Mouse (Mus musculus) gonadal fat pad, adult 2 months (tissue): ENCODE measurements around the gene Gstm5. TPM values are rescaled to one million over a fixed set of nuclear protein-coding genes. Genes with fewer than 3 reads are reported as not detected.
A peak's percentile ranks its signal among the peaks of the same experiment; 100 is the strongest.

Experiments
- DNase-seq: peaks from one replicate; pipeline ENCODE4 v3.0.0-alpha.2; 2012; ENCODE audit warnings: low read depth
- polyA plus RNA-seq: library from polyadenylated mRNA; depleted of rRNA; stranded (reverse); fragments of >200 nt; gene quantifications from 2 replicates; pipeline ENCODE4 v1.2.3, GENCODE M21; 2012; rRNA removed

The Gstm5 gene
- polyA plus RNA-seq, 1 experiment, result 175 TPM

DNA sequence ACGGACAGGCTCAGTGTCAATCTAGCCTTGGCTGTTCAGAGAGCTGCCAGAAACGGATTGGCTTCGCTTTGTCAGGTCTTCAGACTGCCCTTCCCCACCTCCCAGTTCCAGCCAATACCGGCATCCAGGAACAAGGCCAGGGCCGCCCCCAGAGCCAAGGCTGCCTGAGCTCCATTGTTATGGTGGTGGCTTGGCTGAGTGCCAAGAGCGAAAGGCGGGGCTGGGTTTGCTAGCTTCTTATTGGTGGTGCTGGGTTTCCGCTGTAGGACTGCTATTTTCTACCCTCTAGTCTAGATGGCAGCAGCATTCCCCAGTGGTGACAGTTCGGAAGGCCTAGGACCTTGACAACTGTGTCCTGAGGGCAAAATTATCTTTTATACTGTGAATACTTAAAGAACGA, 36.0 kb downstream of the Gstm5 start, which contains the start of gene Gstm7:
TSS of gene Gstm7 (minus strand) at position 148 of the 400 bp plus-strand sequence.
- DNase-seq, result peak; percentile 59

- no peak for DNase-seq
These were observed 36.5 kb downstream of the Gstm5 start for GRCm38 (mm10) chr3:107932128-107932527.

DNA sequence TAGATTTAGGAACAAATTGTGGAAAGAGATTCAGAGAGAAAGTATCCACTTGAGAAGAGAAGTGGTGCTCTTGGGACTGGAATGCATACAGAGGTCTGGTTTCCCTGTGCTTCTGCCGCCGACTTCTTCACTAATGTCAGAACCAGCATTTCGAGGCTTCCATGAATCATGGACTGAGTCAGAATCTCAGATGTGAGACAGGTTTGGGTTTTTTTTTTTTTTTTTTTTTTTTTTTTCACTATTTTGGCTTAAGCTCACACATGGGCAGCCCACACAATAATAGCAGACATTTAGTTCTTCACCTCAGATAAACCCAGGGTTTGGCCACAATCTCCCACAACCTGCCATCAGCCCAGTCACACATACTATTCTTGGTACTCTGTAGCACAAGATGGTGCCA, 39.6 kb downstream of the Gstm5 start:
- DNase-seq, result no peak

DNA sequence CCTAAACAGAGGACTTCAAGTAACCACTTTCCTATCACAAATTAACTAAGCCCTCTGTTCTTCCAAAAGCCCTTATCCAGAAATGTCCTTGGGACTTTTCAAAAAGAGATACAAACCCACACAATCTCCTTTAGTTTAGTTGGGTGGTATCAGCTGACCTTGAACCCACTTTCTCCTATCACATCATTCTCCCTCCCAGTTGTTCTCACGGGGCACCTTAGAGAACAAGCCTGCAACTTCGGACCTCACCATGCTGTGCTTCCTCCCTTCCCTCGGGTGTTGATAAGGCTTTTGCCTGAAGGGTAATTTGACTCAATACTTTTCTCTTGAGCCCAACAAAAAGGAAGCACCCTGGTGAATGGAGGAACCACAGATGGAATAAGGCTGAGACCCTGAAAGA, 40.3 kb downstream of the Gstm5 start:
- no peak for DNase-seq

DNA sequence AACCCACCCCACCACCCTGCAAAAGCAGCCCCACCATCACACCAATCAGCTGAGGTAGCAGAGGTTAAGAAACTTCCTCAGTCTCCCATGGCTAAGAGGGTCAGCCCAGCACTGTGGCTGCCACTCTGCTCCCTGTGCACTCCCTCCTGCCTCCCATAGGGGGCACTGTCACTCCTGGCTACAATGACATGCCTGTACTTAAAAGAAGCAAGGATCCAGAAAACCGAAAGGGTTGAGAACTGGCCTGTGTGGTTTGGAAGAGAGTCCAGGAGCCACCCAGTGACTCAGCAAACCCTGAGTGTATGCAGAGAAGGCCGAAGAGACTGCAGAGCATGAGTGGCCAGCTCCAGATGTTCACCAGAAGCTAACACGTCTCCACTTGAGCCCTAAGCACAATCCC, 43.8 kb downstream of the Gstm5 start:
- DNase-seq, result no peak

DNA sequence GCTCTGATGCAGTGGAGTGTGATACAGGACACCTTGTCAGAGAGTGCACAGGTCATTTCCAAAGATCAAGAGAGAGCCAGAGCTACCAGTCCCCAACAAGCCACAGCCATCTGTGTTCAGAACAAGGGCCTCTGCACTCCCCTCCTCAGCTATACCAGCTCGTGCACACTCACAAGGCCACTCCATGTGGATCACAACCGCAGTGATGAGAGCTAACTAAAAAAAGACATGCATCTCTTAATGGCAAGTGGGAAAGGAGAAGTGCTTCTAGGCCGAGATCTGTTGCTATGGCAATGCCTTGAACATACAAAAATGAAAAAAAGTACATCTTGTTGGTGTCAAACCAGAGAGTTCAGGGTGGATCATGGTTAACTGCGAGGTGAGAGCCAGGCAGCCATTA, 44.2 kb downstream of the Gstm5 start:
- DNase-seq, result no peak

GRCm38 (mm10) chr3:107940524-107940923, 44.9 kb downstream of the Gstm5 start:
- no peak for DNase-seq

DNA sequence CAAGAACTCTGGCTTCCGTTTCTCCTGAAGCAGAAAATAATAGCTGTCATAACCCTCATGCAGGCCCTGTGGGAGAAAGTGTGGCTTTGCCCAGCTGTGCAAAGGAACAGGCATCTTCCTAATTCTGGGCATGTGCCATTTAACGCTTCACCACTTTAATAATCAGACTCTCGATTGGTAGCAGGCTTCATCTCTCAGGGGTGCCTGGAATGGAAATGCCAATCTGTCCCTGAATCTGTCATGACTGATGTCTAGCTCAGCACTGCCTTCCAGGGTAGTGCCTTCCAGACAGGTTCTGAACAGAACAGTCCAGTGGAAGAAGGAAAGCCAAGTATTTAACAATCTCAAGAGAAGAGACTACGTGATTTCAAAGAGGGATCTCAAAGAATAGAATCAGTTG, 45.6 kb downstream of the Gstm5 start:
- no peak for DNase-seq

GRCm38 (mm10) chr3:107943239-107943990, 47.8 kb downstream of the Gstm5 start, which contains the start of gene Gstm6:
Gene Gstm6, minus strand, starts transcription at chr3:107943749.
- DNase-seq, result no peak

GRCm38 (mm10) chr3:107945729-107946128, 50.1 kb downstream of the Gstm5 start:
- DNase-seq, result no peak

Other genes with a start within 250 kb of the Gstm5 start
- 89.6 and 93.7 TPM in 2 replicates for gene Ahcyl1, start 199.3 kb upstream of the Gstm5 start, polyA plus RNA-seq
- gene Csf1, start 135.4 kb upstream of the Gstm5 start, polyA plus RNA-seq, result 22.9 and 27.6 TPM in 2 replicates
- 0.38 and 0.52 TPM in 2 replicates for gene Eps8l3, start 18.6 kb upstream of the Gstm5 start, polyA plus RNA-seq
- gene Gstm7, start 36.0 kb downstream of the Gstm5 start, polyA plus RNA-seq, result 973 and 992 TPM in 2 replicates
- 96.3 and 174 TPM in 2 replicates for gene Gstm6, start 47.9 kb downstream of the Gstm5 start, polyA plus RNA-seq
- 0.26 and 0.86 TPM in 2 replicates for gene Gstm3, start 73.5 kb downstream of the Gstm5 start, polyA plus RNA-seq
- gene Gstm2, start 90.6 kb downstream of the Gstm5 start, polyA plus RNA-seq, result 925 and 961 TPM in 2 replicates
- gene Gstm1, start 122.2 kb downstream of the Gstm5 start, polyA plus RNA-seq, result 1,084 and 1,330 TPM in 2 replicates
- 55.6 and 65.3 TPM in 2 replicates for gene Gstm4, start 149.1 kb downstream of the Gstm5 start, polyA plus RNA-seq
- 62.8 and 73.1 TPM in 2 replicates for gene Ampd2, start 190.8 kb downstream of the Gstm5 start, polyA plus RNA-seq
- gene Gnat2, start 197.0 kb downstream of the Gstm5 start, polyA plus RNA-seq, result 4.6 and 7.9 TPM in 2 replicates